Mouse (Mus musculus): ENCODE data around the gene Tenm3. TPM values are rescaled to one million over a fixed set of nuclear protein-coding genes. Genes with fewer than 3 reads are reported as not detected.

The Tenm3 gene
- polyA plus RNA-seq, 1 experiment = 18.2 TPM

- Histone ChIP-seq H3K36me3 (ENCODE audit: control insufficient read depth, insufficient read depth) (no peaks in the 10 kb centered on the region), H3ac (ENCODE audit: control insufficient read depth, insufficient read length, low read depth) (no peak overlapping the region), H3K79me2 (ENCODE audit: control insufficient read depth, insufficient read depth) (no peaks in the 10 kb centered on the region), H3K79me3 (ENCODE audit: low read depth) (no peaks in the 10 kb centered on the region), H3K4me3 (ENCODE audit: insufficient read depth, poor library complexity, severe bottlenecking) (no peak overlapping the region), H3K27me3 (ENCODE audit: control insufficient read depth, insufficient read depth, insufficient read length) (no peaks in the 10 kb centered on the region)
- TF ChIP-seq USF1 (IDR thresholded peaks at IDR 0.05; ENCODE audit: low read depth) = no peak
- TF ChIP-seq FOSL1 (IDR thresholded peaks at IDR 0.05; ENCODE audit: insufficient read depth, low read length, poor library complexity, severe bottlenecking) = no peak
- no peak for TF ChIP-seq CTCF (IDR thresholded peaks at IDR 0.05; ENCODE audit: control insufficient read depth, insufficient read depth, insufficient read length)
- TF ChIP-seq MYOD1 (IDR thresholded peaks at IDR 0.05; ENCODE audit: control insufficient read depth, insufficient read length, low read depth) = no peak
- no peak for TF ChIP-seq MAX (IDR thresholded peaks at IDR 0.05)
- TF ChIP-seq MYOG (IDR thresholded peaks at IDR 0.05; ENCODE audit: control insufficient read depth, extremely low read depth, insufficient read length) = no peak
- no peak for TF ChIP-seq CEBPB (IDR thresholded peaks at IDR 0.05; ENCODE audit: low read depth)
Measured at GRCm38 (mm10) chr8:48315605-48316004, 528.1 kb downstream of the Tenm3 start.

- no peaks in the 10 kb centered on the region for H3K27me3 ChIP-seq (ENCODE audit: control insufficient read depth, insufficient read depth, insufficient read length)
- no peaks in the 10 kb centered on the region for H3K36me3 ChIP-seq (ENCODE audit: control insufficient read depth, insufficient read depth)
- TF ChIP-seq USF1 (IDR thresholded peaks at IDR 0.05; ENCODE audit: low read depth) (no peak), MAX (IDR thresholded peaks at IDR 0.05) (no peak), CEBPB (IDR thresholded peaks at IDR 0.05; ENCODE audit: low read depth) (no peak), MYOD1 (IDR thresholded peaks at IDR 0.05; ENCODE audit: control insufficient read depth, insufficient read length, low read depth) (no peak), CTCF (IDR thresholded peaks at IDR 0.05; ENCODE audit: control insufficient read depth, insufficient read depth, insufficient read length) (no peak), MYOG (IDR thresholded peaks at IDR 0.05; ENCODE audit: control insufficient read depth, extremely low read depth, insufficient read length) (no peak), FOSL1 (IDR thresholded peaks at IDR 0.05; ENCODE audit: insufficient read depth, low read length, poor library complexity, severe bottlenecking) (no peak)
- H3ac ChIP-seq (ENCODE audit: control insufficient read depth, insufficient read length, low read depth) = no peak overlapping the region
- H3K4me3 ChIP-seq (ENCODE audit: insufficient read depth, poor library complexity, severe bottlenecking) = no peak overlapping the region
- H3K79me3 ChIP-seq (ENCODE audit: low read depth) = no peaks in the 10 kb centered on the region
- no peaks in the 10 kb centered on the region for H3K79me2 ChIP-seq (ENCODE audit: control insufficient read depth, insufficient read depth)
Measured at GRCm38 (mm10) chr8:48313985-48314368, 529.8 kb downstream of the Tenm3 start.

DNA sequence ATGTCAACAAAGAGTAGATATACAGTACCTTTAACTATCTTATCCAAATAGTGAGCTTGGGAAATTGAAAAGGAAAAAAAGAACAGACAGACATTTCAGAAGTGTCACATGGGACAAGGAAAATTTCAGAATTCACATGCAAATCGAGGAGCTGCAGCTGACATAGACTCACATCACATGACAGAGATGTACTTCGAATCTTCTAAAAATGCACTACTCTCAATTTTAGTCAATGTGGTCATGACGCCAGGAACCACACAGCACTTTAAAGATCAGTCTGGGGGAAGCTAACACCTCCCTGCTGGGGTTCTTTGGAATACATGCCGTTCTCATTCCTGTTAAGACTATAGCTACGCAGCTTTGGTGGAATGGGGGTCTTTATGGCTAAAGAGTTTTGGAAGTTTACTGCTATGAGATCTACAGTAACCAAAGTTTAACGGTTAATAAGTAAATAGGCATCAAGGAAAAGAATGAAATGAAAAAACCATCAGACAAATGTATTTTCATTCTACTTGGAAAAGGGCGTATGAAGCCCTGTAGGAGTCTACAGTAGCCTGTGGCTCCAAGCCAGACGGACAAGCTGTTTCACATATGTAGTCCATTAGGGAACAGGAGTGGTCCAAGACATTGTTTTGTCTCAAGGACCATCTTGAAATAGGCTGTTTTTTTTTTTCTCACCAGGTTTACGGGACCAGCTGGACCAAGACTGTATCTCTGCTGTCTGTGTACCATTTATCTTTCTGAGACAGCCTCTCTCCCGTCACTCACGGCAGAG, 530.4 kb downstream of the Tenm3 start:
- no peak overlapping the region for H3ac ChIP-seq (ENCODE audit: control insufficient read depth, insufficient read length, low read depth)
- H3K36me3 ChIP-seq (ENCODE audit: control insufficient read depth, insufficient read depth) = no peaks in the 10 kb centered on the region
- no peaks in the 10 kb centered on the region for H3K79me3 ChIP-seq (ENCODE audit: low read depth)
- TF ChIP-seq MYOD1 (IDR thresholded peaks at IDR 0.05; ENCODE audit: control insufficient read depth, insufficient read length, low read depth) (no peak), CTCF (IDR thresholded peaks at IDR 0.05; ENCODE audit: control insufficient read depth, insufficient read depth, insufficient read length) (no peak), CEBPB (IDR thresholded peaks at IDR 0.05; ENCODE audit: low read depth) (no peak), USF1 (IDR thresholded peaks at IDR 0.05; ENCODE audit: low read depth) (no peak), MAX (IDR thresholded peaks at IDR 0.05) (no peak), MYOG (IDR thresholded peaks at IDR 0.05; ENCODE audit: control insufficient read depth, extremely low read depth, insufficient read length) (no peak), FOSL1 (IDR thresholded peaks at IDR 0.05; ENCODE audit: insufficient read depth, low read length, poor library complexity, severe bottlenecking) (no peak)
- no peaks in the 10 kb centered on the region for H3K27me3 ChIP-seq (ENCODE audit: control insufficient read depth, insufficient read depth, insufficient read length)
- H3K79me2 ChIP-seq (ENCODE audit: control insufficient read depth, insufficient read depth) = no peaks in the 10 kb centered on the region
- H3K4me3 ChIP-seq (ENCODE audit: insufficient read depth, poor library complexity, severe bottlenecking) = no peak overlapping the region

- Histone ChIP-seq H3K4me3 (ENCODE audit: insufficient read depth, poor library complexity, severe bottlenecking) (no peak overlapping the region), H3K36me3 (ENCODE audit: control insufficient read depth, insufficient read depth) (no peaks in the 10 kb centered on the region), H3K27me3 (ENCODE audit: control insufficient read depth, insufficient read depth, insufficient read length) (no peaks in the 10 kb centered on the region), H3K79me2 (ENCODE audit: control insufficient read depth, insufficient read depth) (no peaks in the 10 kb centered on the region), H3K79me3 (ENCODE audit: low read depth) (no peaks in the 10 kb centered on the region), H3ac (ENCODE audit: control insufficient read depth, insufficient read length, low read depth) (no peak overlapping the region)
- TF ChIP-seq FOSL1 (IDR thresholded peaks at IDR 0.05; ENCODE audit: insufficient read depth, low read length, poor library complexity, severe bottlenecking) = no peak
- TF ChIP-seq CEBPB (IDR thresholded peaks at IDR 0.05; ENCODE audit: low read depth) = no peak
- TF ChIP-seq MYOD1 (IDR thresholded peaks at IDR 0.05; ENCODE audit: control insufficient read depth, insufficient read length, low read depth) = no peak
- no peak for TF ChIP-seq MYOG (IDR thresholded peaks at IDR 0.05; ENCODE audit: control insufficient read depth, extremely low read depth, insufficient read length)
- no peak for TF ChIP-seq CTCF (IDR thresholded peaks at IDR 0.05; ENCODE audit: control insufficient read depth, insufficient read depth, insufficient read length)
- no peak for TF ChIP-seq USF1 (IDR thresholded peaks at IDR 0.05; ENCODE audit: low read depth)
- no peak for TF ChIP-seq MAX (IDR thresholded peaks at IDR 0.05)
Measured at GRCm38 (mm10) chr8:48311706-48312105, 532.0 kb downstream of the Tenm3 start.

DNA sequence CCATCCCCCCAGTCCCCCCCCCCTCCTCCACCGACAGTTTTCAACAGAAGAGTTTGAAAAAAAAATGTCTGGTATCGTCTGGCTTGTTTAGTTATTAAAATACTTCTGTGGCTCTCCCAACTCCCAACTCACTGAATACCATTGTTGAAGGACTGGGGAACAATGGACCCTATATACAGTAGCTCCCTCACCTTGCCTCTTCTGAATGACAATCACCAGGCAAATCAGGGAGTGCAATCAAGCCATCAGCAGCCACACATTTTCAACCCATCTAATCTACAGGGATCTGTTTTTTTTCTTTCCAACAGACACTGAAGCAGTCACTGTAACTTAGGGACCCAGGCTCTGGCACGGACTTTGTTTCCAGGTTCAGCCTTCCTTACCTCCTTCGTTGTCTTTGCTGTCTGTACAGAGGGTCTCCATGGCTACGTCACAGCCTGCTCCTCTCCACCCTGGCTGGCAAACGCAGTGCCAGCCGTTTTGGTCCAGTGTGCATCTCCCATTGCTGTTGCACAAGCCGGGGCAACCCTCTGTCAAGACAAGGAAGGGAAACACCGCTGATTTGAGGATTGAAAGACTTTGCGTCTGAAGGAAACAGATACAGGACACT, 533.4 kb downstream of the Tenm3 start:
- no peaks in the 10 kb centered on the region for H3K79me3 ChIP-seq (ENCODE audit: low read depth)
- H3K36me3 ChIP-seq (ENCODE audit: control insufficient read depth, insufficient read depth) = no peaks in the 10 kb centered on the region
- no peaks in the 10 kb centered on the region for H3K27me3 ChIP-seq (ENCODE audit: control insufficient read depth, insufficient read depth, insufficient read length)
- H3K4me3 ChIP-seq (ENCODE audit: insufficient read depth, poor library complexity, severe bottlenecking) = no peak overlapping the region
- no peaks in the 10 kb centered on the region for H3K79me2 ChIP-seq (ENCODE audit: control insufficient read depth, insufficient read depth)
- H3ac ChIP-seq (ENCODE audit: control insufficient read depth, insufficient read length, low read depth) = no peak overlapping the region
- TF ChIP-seq CEBPB (IDR thresholded peaks at IDR 0.05; ENCODE audit: low read depth) (no peak), FOSL1 (IDR thresholded peaks at IDR 0.05; ENCODE audit: insufficient read depth, low read length, poor library complexity, severe bottlenecking) (no peak), MYOG (IDR thresholded peaks at IDR 0.05; ENCODE audit: control insufficient read depth, extremely low read depth, insufficient read length) (no peak), MAX (IDR thresholded peaks at IDR 0.05) (no peak), USF1 (IDR thresholded peaks at IDR 0.05; ENCODE audit: low read depth) (no peak), MYOD1 (IDR thresholded peaks at IDR 0.05; ENCODE audit: control insufficient read depth, insufficient read length, low read depth) (no peak), CTCF (IDR thresholded peaks at IDR 0.05; ENCODE audit: control insufficient read depth, insufficient read depth, insufficient read length) (no peak)
